Mouse (Mus musculus): ENCODE data around the gene Pias4. TPM values are rescaled to one million over a fixed set of nuclear protein-coding genes. Genes with fewer than 3 reads are reported as not detected.

Pias4 gene
- polyA plus RNA-seq, 1 experiment from 2014 or later, result 49.7 TPM

Small RNA genes lying within 50 kb of the gene (microRNA-seq; reads per million reads assigned to microRNA genes)
- gene Mir5615-1, result not detected
- not detected for gene Mir5615-2

Other genes with a start within 250 kb of the Pias4 start
- gene Lmnb2, start 249.7 kb downstream of the Pias4 start, polyA plus RNA-seq (2015; fragmentation: Nextera tagmentation; extraction: Ambion mirVana), result 40.4 and 45.5 TPM in 2 replicates
- 6.4 and 7.1 TPM in 2 replicates for gene Gadd45b, start 237.8 kb downstream of the Pias4 start, polyA plus RNA-seq (2015; fragmentation: Nextera tagmentation; extraction: Ambion mirVana)
- 21.5 and 25.6 TPM in 2 replicates for gene Gng7, start 153.0 kb downstream of the Pias4 start, polyA plus RNA-seq (2015; fragmentation: Nextera tagmentation; extraction: Ambion mirVana)
- gene Diras1, start 142.3 kb downstream of the Pias4 start, polyA plus RNA-seq (2015; fragmentation: Nextera tagmentation; extraction: Ambion mirVana), result 71.7 and 88.1 TPM in 2 replicates
- gene Slc39a3, start 130.5 kb downstream of the Pias4 start, polyA plus RNA-seq (2015; fragmentation: Nextera tagmentation; extraction: Ambion mirVana), result 52.8 and 55.7 TPM in 2 replicates
- 324 and 340 TPM in 2 replicates for gene Sgta, start 107.7 kb downstream of the Pias4 start, polyA plus RNA-seq (2015; fragmentation: Nextera tagmentation; extraction: Ambion mirVana)
- gene Thop1, start 97.9 kb downstream of the Pias4 start, polyA plus RNA-seq (2015; fragmentation: Nextera tagmentation; extraction: Ambion mirVana), result 47.3 and 51.6 TPM in 2 replicates
- gene Creb3l3, start 69.0 kb downstream of the Pias4 start, polyA plus RNA-seq (2015; fragmentation: Nextera tagmentation; extraction: Ambion mirVana), result 0.24 and 0.33 TPM in 2 replicates
- 227 and 233 TPM in 2 replicates for gene Map2k2, start 62.0 kb downstream of the Pias4 start, polyA plus RNA-seq (2015; fragmentation: Nextera tagmentation; extraction: Ambion mirVana)
- gene Zbtb7a, start 32.7 kb downstream of the Pias4 start, polyA plus RNA-seq (2015; fragmentation: Nextera tagmentation; extraction: Ambion mirVana), result 11.3 and 12.6 TPM in 2 replicates
- gene Eef2, start 8.7 kb upstream of the Pias4 start, polyA plus RNA-seq (2015; fragmentation: Nextera tagmentation; extraction: Ambion mirVana), result 535 and 543 TPM in 2 replicates
- gene Dapk3, start 15.1 kb upstream of the Pias4 start, polyA plus RNA-seq (2015; fragmentation: Nextera tagmentation; extraction: Ambion mirVana), result 52.5 and 58.3 TPM in 2 replicates
- not detected in 2 replicates for gene 4930442H23Rik, start 15.9 kb upstream of the Pias4 start, polyA plus RNA-seq (2015; fragmentation: Nextera tagmentation; extraction: Ambion mirVana)
- gene Nmrk2, start 34.1 kb upstream of the Pias4 start, polyA plus RNA-seq (2015; fragmentation: Nextera tagmentation; extraction: Ambion mirVana), result 0.19 TPM in 1 of 2 replicates, not detected in the other
- 96.8 and 102 TPM in 2 replicates for gene Atcay, start 62.9 kb upstream of the Pias4 start, polyA plus RNA-seq (2015; fragmentation: Nextera tagmentation; extraction: Ambion mirVana)
- gene Zfr2, start 65.2 kb upstream of the Pias4 start, polyA plus RNA-seq (2015; fragmentation: Nextera tagmentation; extraction: Ambion mirVana), result 26.5 and 31.0 TPM in 2 replicates
- 43.3 and 67.9 TPM in 2 replicates for gene Matk, start 85.0 kb upstream of the Pias4 start, polyA plus RNA-seq (2015; fragmentation: Nextera tagmentation; extraction: Ambion mirVana)
- 128 and 130 TPM in 2 replicates for gene Mrpl54, start 99.0 kb upstream of the Pias4 start, polyA plus RNA-seq (2015; fragmentation: Nextera tagmentation; extraction: Ambion mirVana)
- 28.8 and 33.8 TPM in 2 replicates for gene Apba3, start 99.0 kb upstream of the Pias4 start, polyA plus RNA-seq (2015; fragmentation: Nextera tagmentation; extraction: Ambion mirVana)
- gene Tjp3, start 123.7 kb upstream of the Pias4 start, polyA plus RNA-seq (2015; fragmentation: Nextera tagmentation; extraction: Ambion mirVana), result 9.2 and 10.1 TPM in 2 replicates
- gene Pip5k1c, start 125.0 kb upstream of the Pias4 start, polyA plus RNA-seq (2015; fragmentation: Nextera tagmentation; extraction: Ambion mirVana), result 135 and 147 TPM in 2 replicates
- gene Cactin, start 153.2 kb upstream of the Pias4 start, polyA plus RNA-seq (2015; fragmentation: Nextera tagmentation; extraction: Ambion mirVana), result 27.6 and 28.3 TPM in 2 replicates
- 4.8 and 5.2 TPM in 2 replicates for gene Tbxa2r, start 160.8 kb upstream of the Pias4 start, polyA plus RNA-seq (2015; fragmentation: Nextera tagmentation; extraction: Ambion mirVana)
- not detected in 2 replicates for gene Gipc3, start 175.3 kb upstream of the Pias4 start, polyA plus RNA-seq (2015; fragmentation: Nextera tagmentation; extraction: Ambion mirVana)
- 24.9 and 25.0 TPM in 2 replicates for gene Hmg20b, start 182.6 kb upstream of the Pias4 start, polyA plus RNA-seq (2015; fragmentation: Nextera tagmentation; extraction: Ambion mirVana)
- gene Mfsd12, start 189.6 kb upstream of the Pias4 start, polyA plus RNA-seq (2015; fragmentation: Nextera tagmentation; extraction: Ambion mirVana), result 17.2 and 18.1 TPM in 2 replicates
- gene 4930404N11Rik, start 197.9 kb upstream of the Pias4 start, polyA plus RNA-seq (2015; fragmentation: Nextera tagmentation; extraction: Ambion mirVana), result 0.63 and 0.80 TPM in 2 replicates
- 145 and 146 TPM in 2 replicates for gene Fzr1, start 210.6 kb upstream of the Pias4 start, polyA plus RNA-seq (2015; fragmentation: Nextera tagmentation; extraction: Ambion mirVana)
- gene Dohh, start 216.5 kb upstream of the Pias4 start, polyA plus RNA-seq (2015; fragmentation: Nextera tagmentation; extraction: Ambion mirVana), result 77.5 and 86.2 TPM in 2 replicates
- gene Gm48551, start 216.5 kb upstream of the Pias4 start, polyA plus RNA-seq (2015; fragmentation: Nextera tagmentation; extraction: Ambion mirVana), result 6.1 and 8.2 TPM in 2 replicates
- gene Gm48552, start 221.1 kb upstream of the Pias4 start, polyA plus RNA-seq (2015; fragmentation: Nextera tagmentation; extraction: Ambion mirVana), result 2.3 and 3.3 TPM in 2 replicates
- gene Smim24, start 225.1 kb upstream of the Pias4 start, polyA plus RNA-seq (2015; fragmentation: Nextera tagmentation; extraction: Ambion mirVana), result 1.2 and 1.4 TPM in 2 replicates

Measured in midbrain, embryonic 16.5 days (tissue).